Mouse (Mus musculus) liver, embryonic 11.5 days (tissue): Measurements from ENCODE around the gene Nrsn2. TPM values are rescaled to one million over a fixed set of nuclear protein-coding genes. Genes with fewer than 3 reads are reported as not detected.
A peak's percentile ranks its signal among the peaks of the same experiment; 100 is the strongest.

Source experiments
- ATAC-seq: fragments of 200-750 bp; cut with Nextera tagmentation; replicated peaks from 2 replicates; pipeline ENCODE4 v1.8.0; 2017; ENCODE audit warnings: moderate number of reproducible peaks, mild to moderate bottlenecking, moderate TSS enrichment, moderate library complexity; ENCODE audit not compliant: low FRiP score
- DNase-seq: peaks from one replicate; pipeline ENCODE4 v3.0.0-alpha.2; 2017; ENCODE audit warnings: low spot score
- H3K27ac ChIP-seq: fragments of 300-500 bp; sonication (generic); 2 replicates; pipeline ENCODE4 v1.5.1; 2014; ENCODE audit warnings: mild to moderate bottlenecking, low read depth, low read length, control low read depth
- H3K27me3 ChIP-seq: fragments of 300-500 bp; sonication (generic); replicated peaks from 2 replicates; pipeline ENCODE4 v1.6.1; 2014; ENCODE audit warnings: low read length, mixed read lengths; ENCODE audit not compliant: control insufficient read depth, insufficient read depth
- H3K36me3 ChIP-seq: fragments of 300-500 bp; sonication (generic); 2 replicates; pipeline ENCODE4 v1.6.1; 2014; ENCODE audit warnings: mild to moderate bottlenecking, low read length, moderate library complexity, mixed read lengths; ENCODE audit not compliant: control insufficient read depth, insufficient read depth
- H3K4me1 ChIP-seq: fragments of 300-500 bp; sonication (generic); replicated peaks from 2 replicates; pipeline ENCODE4 v1.6.1; 2014; ENCODE audit warnings: low read length, mixed read lengths; ENCODE audit not compliant: control insufficient read depth, insufficient read depth
- H3K4me2 ChIP-seq: fragments of 300-500 bp; sonication (generic); 2 replicates; pipeline ENCODE4 v1.6.1; 2014; ENCODE audit warnings: mild to moderate bottlenecking, control low read depth, moderate library complexity
- H3K4me3 ChIP-seq: fragments of 300-500 bp; sonication (generic); 2 replicates; pipeline ENCODE4 v1.5.1; 2014; ENCODE audit warnings: low read depth, low read length, control low read depth
- H3K9ac ChIP-seq: fragments of 300-500 bp; sonication (generic); 2 replicates; pipeline ENCODE4 v1.6.1; 2014; ENCODE audit warnings: low read depth, low read length, control low read depth
- H3K9me3 ChIP-seq: fragments of 300-500 bp; sonication (generic); 2 replicates; pipeline ENCODE4 v1.6.1; 2016; ENCODE audit warnings: low read length, inconsistent platforms, mixed read lengths; ENCODE audit not compliant: control insufficient read depth
- WGBS: fragments of 180-500 bp; shearing (Covaris S2); extraction: QIAGEN DNeasy Blood & Tissue Kit; methylation state at CpG from one replicate; pipeline ENCODE4 v1.1.7; 2014; 5-methylcytosine and 5-hydroxymethylcytosine counted together
- polyA plus RNA-seq: library from polyadenylated mRNA; unstranded; fragments of >200 nt; fragmentation: Nextera tagmentation; extraction: Ambion mirVana; gene quantifications from 2 replicates; pipeline ENCODE4 v1.2.1, GENCODE M21; 2014

Gene Nrsn2
- polyA plus RNA-seq, 1 experiment from 2014 or later = 0.45 TPM

DNA sequence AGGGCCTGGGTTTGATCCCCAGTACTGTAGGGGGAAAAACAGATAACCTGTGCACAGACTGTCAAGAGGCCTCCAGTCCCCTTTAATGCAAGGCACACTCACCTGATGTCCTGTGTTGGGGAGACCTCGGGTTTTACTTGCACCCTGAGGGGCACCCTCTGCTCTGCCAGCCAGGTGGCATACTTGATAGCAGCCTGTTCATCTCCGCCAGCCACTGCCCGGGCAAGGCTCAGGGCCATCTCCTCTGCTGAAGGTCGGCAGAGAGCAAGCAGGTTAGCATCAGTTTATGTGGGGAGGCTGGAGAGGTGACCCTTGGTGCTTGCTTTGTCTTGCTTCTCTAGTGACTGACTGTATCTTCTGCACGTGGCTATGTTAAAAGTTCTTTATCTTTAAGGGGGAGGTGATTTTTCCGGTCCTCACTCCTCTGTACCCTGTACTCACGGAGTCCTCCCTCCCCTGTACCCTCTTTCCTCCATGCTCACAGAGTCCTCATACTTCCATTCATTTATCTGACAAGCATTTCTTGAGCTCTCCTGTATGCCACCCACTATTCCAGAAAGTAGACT lies 45.5 kb downstream of the Nrsn2 start:
- ATAC-seq (no peak), DNase-seq (no peak)
- peak overlapping the region; percentile 95 for H3K4me3 ChIP-seq
- H3K27me3 ChIP-seq = no peaks in the 10 kb centered on the region
- 32% methylated on average over 7 of the region's 7 CpGs for WGBS
- H3K27ac ChIP-seq = peak overlapping the region; percentile 21; the same call in 1 of the 2 replicates
- H3K4me2 ChIP-seq = peak overlapping the region; percentile 96
- peak overlapping the region; percentile 95 for H3K9ac ChIP-seq
- H3K36me3 ChIP-seq = peaks cover 7% of the 10 kb centered on the region; the same call in 1 of the 2 replicates
- peaks cover 28% of the 10 kb centered on the region for H3K4me1 ChIP-seq
- H3K9me3 ChIP-seq = no peaks in the 10 kb centered on the region

- Histone ChIP-seq H3K27me3 (no peaks in the 10 kb centered on the region), H3K9ac (no peak overlapping the region), H3K4me1 (peaks cover 15% of the 10 kb centered on the region; the same call in 1 of the 2 replicates), H3K4me2 (no peak overlapping the region), H3K36me3 (peaks cover 27% of the 10 kb centered on the region), H3K9me3 (no peaks in the 10 kb centered on the region), H3K4me3 (no peak overlapping the region), H3K27ac (no peak overlapping the region)
- WGBS = 79% methylated on average over 5 of the region's 5 CpGs
- no peak for ATAC-seq
- no peak for DNase-seq
These were observed 48.5 kb downstream of the Nrsn2 start for GRCm38 (mm10) chr2:152327980-152328379.

- Histone ChIP-seq H3K27me3 (no peaks in the 10 kb centered on the region), H3K27ac (no peak overlapping the region), H3K4me3 (no peak overlapping the region), H3K4me2 (no peak overlapping the region), H3K9ac (no peak overlapping the region), H3K4me1 (peaks cover 15% of the 10 kb centered on the region; the same call in 1 of the 2 replicates), H3K9me3 (no peaks in the 10 kb centered on the region), H3K36me3 (peaks cover 38% of the 10 kb centered on the region)
- WGBS = 92% methylated on average over 8 of the region's 8 CpGs
- DNase-seq (no peak), ATAC-seq (no peak)
These were observed 49.8 kb downstream of the Nrsn2 start for GRCm38 (mm10) chr2:152326654-152327053.

- ATAC-seq = no peak
- 90% methylated on average over 13 of the region's 13 CpGs for WGBS
- Histone ChIP-seq H3K4me3 (no peak overlapping the region), H3K4me1 (peaks cover 11% of the 10 kb centered on the region; the same call in 1 of the 2 replicates), H3K36me3 (peaks cover 42% of the 10 kb centered on the region), H3K9me3 (no peaks in the 10 kb centered on the region), H3K27ac (no peak overlapping the region), H3K9ac (no peak overlapping the region), H3K4me2 (no peak overlapping the region), H3K27me3 (no peaks in the 10 kb centered on the region)
- DNase-seq = no peak
These were observed 50.3 kb downstream of the Nrsn2 start for GRCm38 (mm10) chr2:152326157-152326556.

- ATAC-seq (no peak), DNase-seq (no peak)
- Histone ChIP-seq H3K4me3 (no peak overlapping the region), H3K4me1 (0 out of 2 replicates have a peak, but pooled peaks cover 3% of the 10 kb centered on the region), H3K9me3 (no peaks in the 10 kb centered on the region), H3K27ac (no peak overlapping the region), H3K9ac (no peak overlapping the region), H3K27me3 (no peaks in the 10 kb centered on the region), H3K4me2 (no peak overlapping the region), H3K36me3 (peaks cover 44% of the 10 kb centered on the region)
- 86% methylated on average over 3 of the region's 3 CpGs for WGBS
These were observed 51.6 kb downstream of the Nrsn2 start for GRCm38 (mm10) chr2:152324842-152325241.

DNA sequence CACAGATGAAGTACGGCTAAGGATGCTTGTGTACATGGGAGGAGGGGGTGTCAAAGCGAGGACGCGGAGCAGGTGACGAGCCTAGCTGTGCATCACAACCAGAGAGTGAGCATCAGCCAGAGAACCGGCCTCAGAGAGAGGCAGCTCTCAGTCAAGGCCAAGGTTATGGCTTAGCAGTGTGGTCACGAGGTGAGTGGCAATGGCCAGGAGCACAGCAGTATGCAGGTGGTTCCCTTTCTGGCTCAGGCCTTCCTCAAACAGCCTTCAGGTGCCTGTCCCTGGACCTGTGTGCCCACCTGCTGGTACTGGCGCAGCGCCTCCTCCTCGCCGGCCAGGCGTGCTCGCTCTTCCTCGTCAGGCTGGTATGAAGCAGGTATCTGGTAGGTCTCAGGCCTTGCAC lies 52.5 kb downstream of the Nrsn2 start:
- no peak overlapping the region for H3K27ac ChIP-seq
- no peak overlapping the region for H3K9ac ChIP-seq
- 96% methylated on average over 14 of the region's 14 CpGs for WGBS
- H3K9me3 ChIP-seq = no peaks in the 10 kb centered on the region
- peaks cover 45% of the 10 kb centered on the region for H3K36me3 ChIP-seq
- no peak for ATAC-seq
- H3K4me2 ChIP-seq = no peak overlapping the region
- H3K4me3 ChIP-seq = no peak overlapping the region
- no peak for DNase-seq
- H3K4me1 ChIP-seq = 0 out of 2 replicates have a peak, but pooled peaks cover 3% of the 10 kb centered on the region
- H3K27me3 ChIP-seq = no peaks in the 10 kb centered on the region

DNA sequence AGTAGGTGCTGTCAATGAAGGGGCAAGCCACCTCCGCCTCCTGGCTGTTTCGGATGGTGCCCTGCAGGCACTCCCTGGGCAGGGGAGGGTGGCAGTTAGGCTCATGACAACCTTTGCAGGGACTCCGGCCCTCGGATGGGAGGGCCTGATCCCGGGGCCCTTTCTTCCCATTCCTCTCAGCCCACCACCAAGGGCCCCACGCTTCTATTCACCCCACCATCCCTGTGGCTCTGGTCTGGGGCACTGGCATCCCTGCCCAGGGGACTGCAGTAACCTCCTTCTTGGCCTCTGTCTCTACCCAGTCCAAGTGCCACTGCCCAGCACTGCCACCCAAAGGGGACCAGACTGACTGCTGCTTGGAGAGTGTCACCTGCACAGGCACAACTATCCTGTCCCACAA lies 54.2 kb downstream of the Nrsn2 start:
- Histone ChIP-seq H3K9me3 (no peaks in the 10 kb centered on the region), H3K36me3 (peaks cover 50% of the 10 kb centered on the region), H3K4me1 (no peaks in the 10 kb centered on the region), H3K27me3 (no peaks in the 10 kb centered on the region), H3K27ac (no peak overlapping the region), H3K4me3 (no peak overlapping the region), H3K4me2 (no peak overlapping the region), H3K9ac (no peak overlapping the region)
- DNase-seq (no peak), ATAC-seq (no peak)
- WGBS = 98% methylated on average over 6 of the region's 6 CpGs

DNA sequence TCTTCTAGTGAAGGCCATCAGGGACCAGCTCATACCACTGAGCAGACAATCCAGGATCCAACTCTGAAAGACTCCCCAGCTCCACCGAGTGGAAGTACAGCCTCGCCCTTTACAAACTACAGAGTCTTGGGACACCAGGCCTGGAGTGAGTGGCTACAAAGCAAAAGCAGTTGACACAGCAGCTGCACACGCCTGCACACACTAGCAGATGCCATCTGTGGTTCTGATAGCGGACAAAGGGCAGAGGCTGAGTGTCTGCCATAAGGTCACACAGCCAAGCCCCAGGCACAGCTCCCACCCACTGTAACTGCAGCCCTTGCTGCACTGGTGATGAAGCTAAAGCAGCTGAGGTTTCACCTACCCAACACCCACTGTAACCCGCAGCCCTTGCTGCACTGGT lies 54.9 kb downstream of the Nrsn2 start:
- WGBS = 80% methylated on average over 5 of the region's 5 CpGs
- no peaks in the 10 kb centered on the region for H3K9me3 ChIP-seq
- H3K4me1 ChIP-seq = no peaks in the 10 kb centered on the region
- no peak overlapping the region for H3K4me2 ChIP-seq
- ATAC-seq = no peak
- H3K4me3 ChIP-seq = no peak overlapping the region
- no peak overlapping the region for H3K27ac ChIP-seq
- H3K36me3 ChIP-seq = peaks cover 53% of the 10 kb centered on the region
- no peak overlapping the region for H3K9ac ChIP-seq
- no peak for DNase-seq
- no peaks in the 10 kb centered on the region for H3K27me3 ChIP-seq
